Mouse (Mus musculus): Measurements from ENCODE around the gene Olfr704. TPM values are rescaled to one million over a fixed set of nuclear protein-coding genes. Genes with fewer than 3 reads are reported as not detected.
"Not testable (repeated sequence)": the region's sequence is repeated elsewhere in the genome, so short reads cannot be mapped to it uniquely, and the experiment has no call there.

Olfr704 gene
- total and polyA plus RNA-seq, 2 experiments from 2014 or later: not detected

DNA sequence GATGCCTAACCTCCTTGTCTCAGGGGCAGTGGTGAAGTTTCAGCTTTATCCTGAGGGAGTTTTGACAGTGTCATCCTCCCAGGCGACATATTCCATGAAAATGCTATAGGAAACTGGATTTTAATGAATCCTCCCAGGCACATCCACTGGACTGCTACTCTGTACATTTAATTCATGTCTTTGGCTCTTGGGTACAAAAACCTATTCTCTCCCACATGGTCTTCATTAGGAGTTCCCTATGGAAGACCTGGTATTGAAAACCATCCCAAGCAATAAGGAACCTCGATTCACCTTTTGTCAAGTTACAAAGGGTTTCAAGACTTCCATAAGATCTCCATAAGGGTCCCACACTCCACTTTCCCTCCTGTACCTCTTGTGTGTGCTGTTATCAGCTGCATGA, 25.1 kb downstream of the Olfr704 start, which contains the start of gene Olfr706:
Gene Olfr706, minus strand, starts transcription at position 101 of the 400 bp plus-strand sequence.
- H3K36me3 ChIP-seq (ENCODE audit: insufficient read depth, low read length): no peaks in the 10 kb centered on the region
- no peak for ATAC-seq
- TF ChIP-seq CTCF (IDR thresholded peaks at IDR 0.05; ENCODE audit: low read depth): no peak
- DNase-seq (ENCODE audit: low spot score): no peak
- no peak within 1 kb of the TSS for H3K4me3 ChIP-seq (ENCODE audit: low read length)
- H3K27ac ChIP-seq: no peak within 1 kb of the TSS
- H3K9ac ChIP-seq (replicated peaks; ENCODE audit: low read length): no peak within 1 kb of the TSS
- no peaks in the 10 kb centered on the region for H3K4me1 ChIP-seq (ENCODE audit: insufficient read depth, low read length)
- 88% methylated on average over 2 of the region's 2 CpGs for WGBS
- no peaks in the 10 kb centered on the region for H3K27me3 ChIP-seq (ENCODE audit: insufficient read depth, low read length)
- no peak within 1 kb of the TSS for H3K4me2 ChIP-seq (ENCODE audit: low read depth, low read length)
- H3K9me3 ChIP-seq (ENCODE audit: low read length): no peaks in the 10 kb centered on the region

DNA sequence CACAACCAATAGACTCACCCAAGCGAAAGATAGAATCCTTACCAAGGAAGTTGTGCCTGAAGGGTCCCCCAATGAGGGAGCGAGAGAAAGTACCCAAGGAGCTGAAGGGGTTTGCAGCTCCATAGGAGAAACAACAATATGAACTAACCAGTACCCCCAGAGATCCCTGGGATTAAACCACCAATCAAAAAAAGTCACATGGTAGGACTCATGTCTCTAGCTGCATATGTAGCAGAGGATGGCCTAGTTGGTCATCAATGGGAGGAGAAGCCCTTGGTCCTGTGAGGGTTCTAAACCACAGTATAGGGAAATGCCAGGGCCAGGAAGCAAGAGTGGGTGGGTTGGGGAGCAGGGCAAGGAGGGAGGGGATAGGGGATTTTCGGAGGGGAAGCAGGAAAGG, 38.2 kb downstream of the Olfr704 start, which contains the start of gene Olfr707:
Gene Olfr707, minus strand, starts transcription at position 101 of the 400 bp plus-strand sequence.
- WGBS: 89% methylated on average over 3 of the region's 3 CpGs
- not testable (repeated sequence) for H3K9ac ChIP-seq (replicated peaks; ENCODE audit: low read length); H3K4me3 ChIP-seq (ENCODE audit: low read length); H3K4me1 ChIP-seq (ENCODE audit: insufficient read depth, low read length); H3K9me3 ChIP-seq (ENCODE audit: low read length); H3K27me3 ChIP-seq (ENCODE audit: insufficient read depth, low read length); H3K36me3 ChIP-seq (ENCODE audit: insufficient read depth, low read length); DNase-seq (ENCODE audit: low spot score); H3K27ac ChIP-seq; H3K4me2 ChIP-seq (ENCODE audit: low read depth, low read length); ATAC-seq

DNA sequence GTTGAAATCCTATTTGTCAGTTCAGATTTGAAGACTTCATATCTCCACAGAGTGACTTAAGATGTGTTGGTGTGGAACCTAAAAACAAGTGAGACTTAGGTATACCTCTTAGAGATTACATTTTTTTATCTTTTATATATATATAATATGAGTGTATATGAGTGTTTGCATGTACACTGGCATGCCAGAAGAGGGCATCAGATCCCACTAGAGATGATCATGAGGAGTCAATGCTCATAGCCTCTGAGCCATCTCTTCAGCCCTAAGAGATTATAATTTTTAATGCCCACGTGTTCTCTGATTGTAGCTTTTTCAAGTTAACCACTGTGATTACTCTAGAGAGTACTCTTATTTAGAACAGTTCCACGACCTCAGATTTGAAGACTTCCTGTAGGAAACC, 44.7 kb downstream of the Olfr704 start, which contains the start of gene Olfr1532-ps1:
Gene Olfr1532-ps1, plus strand, starts transcription at position 326 of the 400 bp plus-strand sequence.
- no peak within 1 kb of the TSS for H3K4me3 ChIP-seq (ENCODE audit: low read length)
- no peak for TF ChIP-seq CTCF (IDR thresholded peaks at IDR 0.05; ENCODE audit: low read depth)
- DNase-seq (ENCODE audit: low spot score): no peak

More for the DNA sequence above, 44.7 kb downstream of the Olfr704 start, which contains the start of gene Olfr1532-ps1:
- Histone ChIP-seq H3K27me3 (ENCODE audit: insufficient read depth, low read length) (no peaks in the 10 kb centered on the region), H3K9ac (replicated peaks; ENCODE audit: low read length) (no peak within 1 kb of the TSS), H3K4me2 (ENCODE audit: low read depth, low read length) (no peak within 1 kb of the TSS), H3K4me1 (ENCODE audit: insufficient read depth, low read length) (no peaks in the 10 kb centered on the region), H3K9me3 (ENCODE audit: low read length) (no peaks in the 10 kb centered on the region), H3K27ac (no peak within 1 kb of the TSS), H3K36me3 (ENCODE audit: insufficient read depth, low read length) (no peaks in the 10 kb centered on the region)
- WGBS: 53% methylated on average over 2 of the region's 2 CpGs
- ATAC-seq: no peak

Other genes with a start within 250 kb of the Olfr704 start
- 0.26 TPM in 1 of 2 replicates, not detected in the other for gene Olfr693, start 182.6 kb upstream of the Olfr704 start, total RNA-seq (2014; rRNA removed)
- gene Olfr693, start 182.6 kb upstream of the Olfr704 start, polyA plus RNA-seq (2015; fragmentation: Nextera tagmentation; extraction: Ambion mirVana): not detected in 2 replicates
- gene Olfr694, start 171.4 kb upstream of the Olfr704 start, total RNA-seq (2014; rRNA removed): not detected in 2 replicates
- gene Olfr694, start 171.4 kb upstream of the Olfr704 start, polyA plus RNA-seq (2015; fragmentation: Nextera tagmentation; extraction: Ambion mirVana): not detected in 2 replicates
- not detected in 2 replicates for gene Olfr695, start 146.8 kb upstream of the Olfr704 start, total RNA-seq (2014; rRNA removed)
- not detected in 2 replicates for gene Olfr695, start 146.8 kb upstream of the Olfr704 start, polyA plus RNA-seq (2015; fragmentation: Nextera tagmentation; extraction: Ambion mirVana)
- gene Olfr697, start 120.7 kb upstream of the Olfr704 start, total RNA-seq (2014; rRNA removed): not detected in 2 replicates
- gene Olfr697, start 120.7 kb upstream of the Olfr704 start, polyA plus RNA-seq (2015; fragmentation: Nextera tagmentation; extraction: Ambion mirVana): not detected in 2 replicates
- gene Olfr698, start 107.8 kb upstream of the Olfr704 start, total RNA-seq (2014; rRNA removed): not detected in 2 replicates
- not detected in 2 replicates for gene Olfr698, start 107.8 kb upstream of the Olfr704 start, polyA plus RNA-seq (2015; fragmentation: Nextera tagmentation; extraction: Ambion mirVana)
- not detected in 2 replicates for gene Olfr699, start 70.0 kb upstream of the Olfr704 start, total RNA-seq (2014; rRNA removed)
- gene Olfr699, start 70.0 kb upstream of the Olfr704 start, polyA plus RNA-seq (2015; fragmentation: Nextera tagmentation; extraction: Ambion mirVana): not detected in 2 replicates
- not detected in 2 replicates for gene Olfr700, start 54.4 kb upstream of the Olfr704 start, total RNA-seq (2014; rRNA removed)
- not detected in 2 replicates for gene Olfr700, start 54.4 kb upstream of the Olfr704 start, polyA plus RNA-seq (2015; fragmentation: Nextera tagmentation; extraction: Ambion mirVana)
- gene Olfr701, start 49.1 kb upstream of the Olfr704 start, total RNA-seq (2014; rRNA removed): not detected in 2 replicates
- gene Olfr701, start 49.1 kb upstream of the Olfr704 start, polyA plus RNA-seq (2015; fragmentation: Nextera tagmentation; extraction: Ambion mirVana): not detected in 2 replicates
- not detected in 2 replicates for gene Olfr702, start 29.3 kb upstream of the Olfr704 start, total RNA-seq (2014; rRNA removed)
- gene Olfr702, start 29.3 kb upstream of the Olfr704 start, polyA plus RNA-seq (2015; fragmentation: Nextera tagmentation; extraction: Ambion mirVana): not detected in 2 replicates
- gene Olfr703, start 19.8 kb upstream of the Olfr704 start, total RNA-seq (2014; rRNA removed): not detected in 2 replicates
- not detected in 2 replicates for gene Olfr703, start 19.8 kb upstream of the Olfr704 start, polyA plus RNA-seq (2015; fragmentation: Nextera tagmentation; extraction: Ambion mirVana)
- gene Olfr705, start 13.7 kb downstream of the Olfr704 start, total RNA-seq (2014; rRNA removed): not detected in 2 replicates
- gene Olfr705, start 13.7 kb downstream of the Olfr704 start, polyA plus RNA-seq (2015; fragmentation: Nextera tagmentation; extraction: Ambion mirVana): not detected in 2 replicates
- gene Olfr706, start 25.0 kb downstream of the Olfr704 start, total RNA-seq (2014; rRNA removed): not detected in 2 replicates
- not detected in 2 replicates for gene Olfr706, start 25.0 kb downstream of the Olfr704 start, polyA plus RNA-seq (2015; fragmentation: Nextera tagmentation; extraction: Ambion mirVana)
- gene Olfr707, start 38.1 kb downstream of the Olfr704 start, total RNA-seq (2014; rRNA removed): not detected in 2 replicates
- not detected in 2 replicates for gene Olfr707, start 38.1 kb downstream of the Olfr704 start, polyA plus RNA-seq (2015; fragmentation: Nextera tagmentation; extraction: Ambion mirVana)
- not detected in 2 replicates for gene Olfr1532-ps1, start 44.8 kb downstream of the Olfr704 start, total RNA-seq (2014; rRNA removed)
- gene Olfr1532-ps1, start 44.8 kb downstream of the Olfr704 start, polyA plus RNA-seq (2015; fragmentation: Nextera tagmentation; extraction: Ambion mirVana): not detected in 2 replicates
- gene Olfr709-ps1, start 69.0 kb downstream of the Olfr704 start, total RNA-seq (2014; rRNA removed): not detected in 2 replicates
- not detected in 2 replicates for gene Olfr709-ps1, start 69.0 kb downstream of the Olfr704 start, polyA plus RNA-seq (2015; fragmentation: Nextera tagmentation; extraction: Ambion mirVana)
- gene Olfr710, start 85.1 kb downstream of the Olfr704 start, total RNA-seq (2014; rRNA removed): not detected in 2 replicates
- not detected in 2 replicates for gene Olfr710, start 85.1 kb downstream of the Olfr704 start, polyA plus RNA-seq (2015; fragmentation: Nextera tagmentation; extraction: Ambion mirVana)
- gene Olfr6, start 100.8 kb downstream of the Olfr704 start, total RNA-seq (2014; rRNA removed): not detected in 2 replicates
- not detected in 2 replicates for gene Olfr6, start 100.8 kb downstream of the Olfr704 start, polyA plus RNA-seq (2015; fragmentation: Nextera tagmentation; extraction: Ambion mirVana)
- gene Olfr711, start 112.3 kb downstream of the Olfr704 start, total RNA-seq (2014; rRNA removed): not detected in 2 replicates
- not detected in 2 replicates for gene Olfr711, start 112.3 kb downstream of the Olfr704 start, polyA plus RNA-seq (2015; fragmentation: Nextera tagmentation; extraction: Ambion mirVana)
- gene Olfr2, start 142.9 kb downstream of the Olfr704 start, total RNA-seq (2014; rRNA removed): not detected in 2 replicates
- not detected in 2 replicates for gene Olfr2, start 142.9 kb downstream of the Olfr704 start, polyA plus RNA-seq (2015; fragmentation: Nextera tagmentation; extraction: Ambion mirVana)
- gene Olfr713, start 168.0 kb downstream of the Olfr704 start, total RNA-seq (2014; rRNA removed): not detected in 2 replicates
- gene Olfr713, start 168.0 kb downstream of the Olfr704 start, polyA plus RNA-seq (2015; fragmentation: Nextera tagmentation; extraction: Ambion mirVana): not detected in 2 replicates
- gene Olfr714, start 207.8 kb downstream of the Olfr704 start, total RNA-seq (2014; rRNA removed): not detected in 2 replicates
- not detected in 2 replicates for gene Olfr714, start 207.8 kb downstream of the Olfr704 start, polyA plus RNA-seq (2015; fragmentation: Nextera tagmentation; extraction: Ambion mirVana)
- not detected in 2 replicates for gene Olfr17, start 230.0 kb downstream of the Olfr704 start, total RNA-seq (2014; rRNA removed)
- not detected in 2 replicates for gene Olfr17, start 230.0 kb downstream of the Olfr704 start, polyA plus RNA-seq (2015; fragmentation: Nextera tagmentation; extraction: Ambion mirVana)
- not detected in 2 replicates for gene Olfr715b, start 247.2 kb downstream of the Olfr704 start, total RNA-seq (2014; rRNA removed)
- not detected in 2 replicates for gene Olfr715b, start 247.2 kb downstream of the Olfr704 start, polyA plus RNA-seq (2015; fragmentation: Nextera tagmentation; extraction: Ambion mirVana)